Mouse (Mus musculus) spleen, adult 2 months (tissue): ENCODE data around the gene Inava. TPM values are rescaled to one million over a fixed set of nuclear protein-coding genes. Genes with fewer than 3 reads are reported as not detected.
A peak's percentile ranks its signal among the peaks of the same experiment; 100 is the strongest.

ENCODE experiments used
- DNase-seq, 2 experiments: peaks; one replicate each; pipeline versions ENCODE4 v3.0.0 to v3.0.0-alpha.2; 2012 to 2021; ENCODE audit warnings: low spot score in 2 of 2, low read depth in 1 of 2
- H3K27ac ChIP-seq: fragments of 200-500 bp; 2 replicates; pipeline ENCODE4 v1.5.1; 2012; ENCODE audit warnings: low read length, inconsistent platforms; ENCODE audit not compliant: insufficient read depth
- H3K27me3 ChIP-seq: fragments of 200-500 bp; 2 replicates; pipeline ENCODE4 v1.6.1; 2012; ENCODE audit warnings: mild to moderate bottlenecking, moderate library complexity, low read length, inconsistent platforms; ENCODE audit not compliant: control insufficient read depth, insufficient read depth
- H3K36me3 ChIP-seq: fragments of 200-500 bp; 2 replicates; pipeline ENCODE4 v1.6.1; 2012; ENCODE audit warnings: mild to moderate bottlenecking, low read length, inconsistent platforms; ENCODE audit not compliant: control insufficient read depth, insufficient read depth
- H3K4me1 ChIP-seq: fragments of 200-500 bp; 2 replicates; pipeline ENCODE4 v1.6.1; 2011; ENCODE audit warnings: inconsistent platforms; ENCODE audit not compliant: control insufficient read depth, insufficient read depth, insufficient read length
- H3K4me3 ChIP-seq: fragments of 200-500 bp; 2 replicates; pipeline ENCODE4 v1.5.1; 2011; ENCODE audit warnings: mild to moderate bottlenecking, inconsistent platforms; ENCODE audit not compliant: insufficient read depth, insufficient read length; ENCODE audit errors: extremely low read depth
- CTCF ChIP-seq: fragments of 200-500 bp; IDR thresholded peaks from 2 replicates; pipeline ENCODE4 v1.5.1; 2011; ENCODE audit warnings: mild to moderate bottlenecking, inconsistent platforms; ENCODE audit not compliant: insufficient read depth, insufficient read length, insufficient replicate concordance; ENCODE audit errors: extremely low read depth
- POLR2A ChIP-seq: fragments of 200-500 bp; IDR thresholded peaks from 2 replicates; pipeline ENCODE4 v1.6.1; 2011; ENCODE audit warnings: low read depth, low read length, inconsistent platforms
- WGBS: fragments of 180-500 bp; shearing (Covaris S2); methylation state at CpG from one replicate; pipeline ENCODE4 v1.1.7; 2018; 5-methylcytosine and 5-hydroxymethylcytosine counted together
- polyA plus RNA-seq: library from polyadenylated mRNA; depleted of rRNA; stranded (reverse); fragments of >200 nt; gene quantifications from 2 replicates; pipeline ENCODE4 v1.2.3, GENCODE M21; 2012; rRNA removed

Gene Inava
- polyA plus RNA-seq, result 0.15 and 0.32 TPM in 2 replicates

- WGBS, result 1% methylated on average over 51 of the region's 51 CpGs
- Histone ChIP-seq H3K36me3 (no peaks in the 10 kb centered on the region), H3K4me3 (peak within 1 kb of the TSS; percentile 51), H3K27ac (no peak within 1 kb of the TSS), H3K4me1 (no peaks in the 10 kb centered on the region; the same call in 1 of the 2 replicates), H3K27me3 (peaks cover 14% of the 10 kb centered on the region)
- no peak for TF ChIP-seq CTCF
- no peak for TF ChIP-seq POLR2A
- DNase-seq, result peak; percentile 2 to 6
These were observed at the start of gene Inava for GRCm38 (mm10) chr1:136233892-136234594. Gene Inava, minus strand, starts transcription at chr1:136234264.

- WGBS, result 90% methylated on average over 8 of the region's 8 CpGs
- H3K27me3 ChIP-seq, result no peaks in the 10 kb centered on the region
- peaks cover 55% of the 10 kb centered on the region for H3K36me3 ChIP-seq
These were observed 43.3 kb upstream of the Inava start for GRCm38 (mm10) chr1:136277366-136277765.

GRCm38 (mm10) chr1:136268224-136268623, 34.2 kb upstream of the Inava start:
- no peak for TF ChIP-seq POLR2A
- TF ChIP-seq CTCF, result no peak
- 76% methylated on average over 7 of the region's 7 CpGs for WGBS
- no peak for DNase-seq
- H3K4me1 ChIP-seq, result no peaks in the 10 kb centered on the region
- no peaks in the 10 kb centered on the region for H3K27me3 ChIP-seq
- H3K27ac ChIP-seq, result no peak overlapping the region
- peaks cover 25% of the 10 kb centered on the region for H3K36me3 ChIP-seq
- H3K4me3 ChIP-seq, result no peak overlapping the region

More at GRCm38 (mm10) chr1:136277366-136277765, 43.3 kb upstream of the Inava start:
- H3K4me1 ChIP-seq, result no peaks in the 10 kb centered on the region
- H3K4me3 ChIP-seq, result no peak overlapping the region
- DNase-seq, result no peak
- no peak overlapping the region for H3K27ac ChIP-seq
- TF ChIP-seq CTCF (no peak), POLR2A (no peak)

- 60% methylated on average over 6 of the region's 6 CpGs for WGBS
- H3K36me3 ChIP-seq, result peaks cover 9% of the 10 kb centered on the region
- H3K27ac ChIP-seq, result no peak overlapping the region
These were observed 32.1 kb upstream of the Inava start for GRCm38 (mm10) chr1:136266127-136266526.

GRCm38 (mm10) chr1:136263355-136263754, 29.3 kb upstream of the Inava start:
- peaks cover 14% of the 10 kb centered on the region for H3K4me1 ChIP-seq
- no peak overlapping the region for H3K4me3 ChIP-seq
- 59% methylated on average over 5 of the region's 5 CpGs for WGBS
- DNase-seq, result no peak
- no peak for TF ChIP-seq POLR2A
- TF ChIP-seq CTCF, result no peak
- H3K36me3 ChIP-seq, result no peaks in the 10 kb centered on the region
- H3K27me3 ChIP-seq, result peaks cover 14% of the 10 kb centered on the region
- H3K27ac ChIP-seq, result no peak overlapping the region

More at GRCm38 (mm10) chr1:136266127-136266526, 32.1 kb upstream of the Inava start:
- no peak for TF ChIP-seq CTCF
- no peak for TF ChIP-seq POLR2A
- no peak overlapping the region for H3K4me3 ChIP-seq
- no peaks in the 10 kb centered on the region for H3K4me1 ChIP-seq
- H3K27me3 ChIP-seq, result no peaks in the 10 kb centered on the region
- DNase-seq, result no peak

GRCm38 (mm10) chr1:136260635-136261238, 26.7 kb upstream of the Inava start, which contains the start of gene Gpr25:
Gene Gpr25, minus strand, starts transcription at chr1:136260873.
- no peak for DNase-seq
- H3K36me3 ChIP-seq, result no peaks in the 10 kb centered on the region
- TF ChIP-seq CTCF (no peak), POLR2A (no peak)
- peak within 1 kb of the TSS; percentile 17; the same call in 1 of the 2 replicates for H3K4me3 ChIP-seq
- peaks cover 14% of the 10 kb centered on the region for H3K4me1 ChIP-seq
- peaks cover 14% of the 10 kb centered on the region for H3K27me3 ChIP-seq
- 20% methylated on average over 28 of the region's 28 CpGs for WGBS
- H3K27ac ChIP-seq, result no peak within 1 kb of the TSS
